ENCODE assay signal across 13 mouse cellular contexts in the genomic region with DNA sequence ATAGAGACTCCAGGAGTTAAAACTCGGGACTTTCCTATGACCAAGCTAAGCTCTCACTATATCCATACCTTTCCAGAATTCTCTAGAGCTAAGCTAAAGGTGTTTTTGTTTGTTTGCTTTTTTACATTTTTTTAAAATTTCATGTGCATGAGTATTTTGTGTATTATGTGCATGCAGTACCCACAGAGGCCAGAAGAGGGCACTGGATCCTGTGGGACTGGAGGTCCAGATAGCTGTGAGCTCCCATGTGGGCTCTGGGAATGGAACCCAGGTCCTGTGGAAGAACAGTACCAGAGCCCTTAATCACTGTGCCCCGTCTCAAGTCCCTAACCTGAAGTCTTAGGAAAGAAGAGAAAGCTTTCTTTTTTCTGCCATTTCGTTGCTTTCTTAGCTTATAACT.
DNase-seq lines count a peak whose midpoint lies in the region; ATAC-seq and TF ChIP-seq lines count a peak whose summit lies in the region.
"Had no signal": no experiment of that assay in that cellular context is flagged by ENCODE, and none has a peak within 500 bp of the region (broad histone marks: within the 10 kb centered on the region; RNA-seq: fewer than 3 reads in every experiment).

No protein-coding gene starts in this region.

- no peak overlapping the region for H3K27ac ChIP-seq in heart, embryonic 10.5 days

- peak; percentile 23 for DNase-seq in kidney, postnatal 10 days
- DNase-seq in kidney, adult 9 months = no peak
- DNase-seq in 416B (ENCODE audit: low read depth) = peak; percentile 6
- peak; percentile 2 for DNase-seq in c-Kit-negative CD71-positive TER-119-positive erythroid progenitor cells, embryonic 14.5 days (ENCODE audit: low read depth, low spot score)
- no peak for DNase-seq in heart, embryonic 10.5 days (ENCODE audit: low spot score)
- no peak for DNase-seq in layer of hippocampus, postnatal 14 days (ENCODE audit: low spot score in 2 of 2)
- DNase-seq: embryo, embryonic 11 days; gastrocnemius, postnatal 36 days; kidney, postnatal 14 days; lung, adult 18-20 months; right cerebral cortex, postnatal 25 days had no signal

- H3K4me1 ChIP-seq in E14TG2a.4 (replicated peaks; ENCODE audit: low read depth, low read length) = peaks cover 83% of the 10 kb centered on the region
- H3K4me1 ChIP-seq in heart, embryonic 10.5 days = no peaks in the 10 kb centered on the region

- no peak overlapping the region for H3K4me3 ChIP-seq in E14TG2a.4 (replicated peaks; ENCODE audit: low read length)
- no peak overlapping the region for H3K4me3 ChIP-seq in heart, embryonic 10.5 days

- peak; percentile 74 for TF ChIP-seq CTCF in E14TG2a.4 (conservative IDR thresholded peaks at IDR 0.05; ENCODE audit: low read length)

- no peaks in the 10 kb centered on the region for H3K9me3 ChIP-seq in E14TG2a.4 (ENCODE audit: low read length)
- H3K9me3 ChIP-seq in heart, embryonic 10.5 days = 0 out of 2 replicates have a peak, but pooled peaks cover 5% of the 10 kb centered on the region

- H3K36me3 ChIP-seq in E14TG2a.4 (ENCODE audit: insufficient read depth, low read length) = peaks cover 30% of the 10 kb centered on the region
- H3K36me3 ChIP-seq in heart, embryonic 10.5 days = peaks cover 26% of the 10 kb centered on the region; the same call in 1 of the 2 replicates

- ATAC-seq in erythroid progenitor cell, adult 5-6 weeks (replicated peaks; ENCODE audit: low FRiP score, poor library complexity, severe bottlenecking) = no peak

- 90% methylated on average over 3 of the region's 3 CpGs for WGBS in heart, embryonic 10.5 days

- no peaks in the 10 kb centered on the region for H3K27me3 ChIP-seq in E14TG2a.4 (ENCODE audit: insufficient read depth, low read length)
- no peaks in the 10 kb centered on the region for H3K27me3 ChIP-seq in heart, embryonic 10.5 days (ENCODE audit: insufficient read depth, poor library complexity, severe bottlenecking)

Comparison
In these comparisons a context has a peak if more than half of its experiments do, and no peak if none do; other contexts are left out.
1. DNase-seq: peak in kidney, postnatal 10 days (single experiment), 416B (single experiment) and c-Kit-negative CD71-positive TER-119-positive erythroid progenitor cells, embryonic 14.5 days (single experiment); none in kidney, adult 9 months (single experiment), heart, embryonic 10.5 days (single experiment) and layer of hippocampus, postnatal 14 days (0 of 2).